Mouse (Mus musculus) neural tube, embryonic 15.5 days (tissue): Measurements from ENCODE around the gene Tgif2lx2. TPM values are rescaled to one million over a fixed set of nuclear protein-coding genes. Genes with fewer than 3 reads are reported as not detected.
"Not testable (repeated sequence)": the region's sequence is repeated elsewhere in the genome, so short reads cannot be mapped to it uniquely, and the experiment has no call there.

Experiments used
- ATAC-seq: fragments of 200-750 bp; cut with Nextera tagmentation; 2 replicates; pipeline ENCODE4 v1.8.0; 2017; ENCODE audit warnings: mild to moderate bottlenecking, moderate TSS enrichment, moderate library complexity; ENCODE audit not compliant: low FRiP score
- H3K27ac ChIP-seq: fragments of 300-500 bp; sonication (generic); replicated peaks from 2 replicates; pipeline ENCODE4 v1.5.1; 2015; ENCODE audit warnings: mild to moderate bottlenecking, inconsistent platforms
- H3K27me3 ChIP-seq: fragments of 300-500 bp; sonication (generic); replicated peaks from 2 replicates; pipeline ENCODE4 v1.6.1; 2015; ENCODE audit warnings: inconsistent platforms
- H3K36me3 ChIP-seq: fragments of 300-500 bp; sonication (generic); 2 replicates; pipeline ENCODE4 v1.6.1; 2015; ENCODE audit warnings: inconsistent platforms
- H3K4me1 ChIP-seq: fragments of 300-500 bp; sonication (generic); 2 replicates; pipeline ENCODE4 v1.6.1; 2015; ENCODE audit warnings: inconsistent platforms
- H3K4me2 ChIP-seq: fragments of 300-500 bp; sonication (generic); 2 replicates; pipeline ENCODE4 v1.6.1; 2015; ENCODE audit warnings: inconsistent platforms, mild to moderate bottlenecking, moderate library complexity
- H3K4me3 ChIP-seq: fragments of 300-500 bp; sonication (generic); replicated peaks from 2 replicates; pipeline ENCODE4 v1.5.1; 2015; ENCODE audit warnings: mild to moderate bottlenecking, inconsistent platforms
- H3K9ac ChIP-seq: fragments of 300-500 bp; sonication (generic); replicated peaks from 2 replicates; pipeline ENCODE4 v1.6.1; 2015; ENCODE audit warnings: mild to moderate bottlenecking, inconsistent platforms
- H3K9me3 ChIP-seq: fragments of 300-500 bp; sonication (generic); replicated peaks from 2 replicates; pipeline ENCODE4 v1.6.1; 2016; ENCODE audit warnings: inconsistent platforms
- WGBS: fragments of 180-500 bp; shearing (Covaris S2); methylation state at CpG from one replicate; pipeline ENCODE4 v1.1.7; 2015; ENCODE audit warnings: mixed read lengths; 5-methylcytosine and 5-hydroxymethylcytosine counted together
- polyA plus RNA-seq: library from polyadenylated mRNA; unstranded; fragments of >200 nt; fragmentation: Nextera tagmentation; extraction: Ambion mirVana; gene quantifications from 2 replicates; pipeline ENCODE4 v1.2.1, GENCODE M21; 2015

The Tgif2lx2 gene
- polyA plus RNA-seq = not detected in 2 replicates

GRCm38 (mm10) chrX:118426927-118427326 is at the start of gene Tgif2lx2:
Gene Tgif2lx2 (plus strand): TSS chrX:118427227.
- H3K9me3 ChIP-seq, H3K36me3 ChIP-seq, H3K27me3 ChIP-seq, H3K9ac ChIP-seq, ATAC-seq, H3K4me2 ChIP-seq, H3K4me3 ChIP-seq, H3K4me1 ChIP-seq, H3K27ac ChIP-seq: not testable (repeated sequence)
- no CpG with 5 or more reads among the region's 5 CpGs for WGBS

Other genes with a start within 250 kb of the Tgif2lx2 start
- not detected in 2 replicates for gene Tgif2lx1, start 53.5 kb downstream of the Tgif2lx2 start, polyA plus RNA-seq